Mouse (Mus musculus): ENCODE measurements around the gene Fmnl2. TPM values are rescaled to one million over a fixed set of nuclear protein-coding genes. Genes with fewer than 3 reads are reported as not detected.

Gene Fmnl2
- polyA plus RNA-seq, 2 experiments: 12.6 to 27.2 TPM

- Histone ChIP-seq H3K4me3 (replicated peaks; ENCODE audit: low read length) (0 out of 2 replicates have a peak overlapping the region, but pooled peaks have one; percentile 2), H3K9me3 (ENCODE audit: control insufficient read depth, low read length) (no peaks in the 10 kb centered on the region), H3K9ac (ENCODE audit: low read depth, low read length, severe bottlenecking) (peak overlapping the region; percentile 25; the same call in 1 of the 2 replicates), H3K4me1 (ENCODE audit: control insufficient read depth, insufficient read depth, low read length) (peaks cover 40% of the 10 kb centered on the region), H3K27me3 (ENCODE audit: control insufficient read depth, insufficient read depth, low read length) (no peaks in the 10 kb centered on the region), H3K27ac (replicated peaks; ENCODE audit: low read depth, low read length) (peak overlapping the region; percentile 52; the same call in 1 of the 2 replicates), H3K4me2 (replicated peaks; ENCODE audit: low read depth, low read length, severe bottlenecking) (peak overlapping the region; percentile 35), H3K36me3 (ENCODE audit: control insufficient read depth, insufficient read depth, low read length) (no peaks in the 10 kb centered on the region)
- ATAC-seq (ENCODE audit: low FRiP score, low read depth) (peak; percentile 58), DNase-seq (ENCODE audit: low spot score) (peak; percentile 76)
- WGBS: 7% methylated on average over 15 of the region's 15 CpGs
- TF ChIP-seq POLR2A (IDR thresholded peaks at IDR 0.05; ENCODE audit: borderline replicate concordance, extremely low read depth, insufficient read depth, insufficient read length): no peak
Observed at GRCm38 (mm10) chr2:52958535-52959290, 101.1 kb downstream of the Fmnl2 start.

- Histone ChIP-seq H3K27ac (replicated peaks; ENCODE audit: low read depth, low read length) (peak overlapping the region; percentile 52; the same call in 1 of the 2 replicates), H3K4me2 (replicated peaks; ENCODE audit: low read depth, low read length, severe bottlenecking) (peak overlapping the region; percentile 35), H3K36me3 (ENCODE audit: control insufficient read depth, insufficient read depth, low read length) (no peaks in the 10 kb centered on the region), H3K4me1 (ENCODE audit: control insufficient read depth, insufficient read depth, low read length) (peaks cover 45% of the 10 kb centered on the region), H3K9me3 (ENCODE audit: control insufficient read depth, low read length) (no peaks in the 10 kb centered on the region), H3K27me3 (ENCODE audit: control insufficient read depth, insufficient read depth, low read length) (no peaks in the 10 kb centered on the region), H3K9ac (ENCODE audit: low read depth, low read length, severe bottlenecking) (peak overlapping the region; percentile 25; the same call in 1 of the 2 replicates), H3K4me3 (replicated peaks; ENCODE audit: low read length) (0 out of 2 replicates have a peak overlapping the region, but pooled peaks have one; percentile 2)
- DNase-seq (ENCODE audit: low spot score) (no peak), ATAC-seq (ENCODE audit: low FRiP score, low read depth) (no peak)
- TF ChIP-seq POLR2A (IDR thresholded peaks at IDR 0.05; ENCODE audit: borderline replicate concordance, extremely low read depth, insufficient read depth, insufficient read length): no peak
Observed at GRCm38 (mm10) chr2:52959291-52959621, 101.6 kb downstream of the Fmnl2 start.

GRCm38 (mm10) chr2:52959982-52960381, 102.3 kb downstream of the Fmnl2 start:
- Histone ChIP-seq H3K4me3 (replicated peaks; ENCODE audit: low read length) (no peak overlapping the region), H3K4me2 (replicated peaks; ENCODE audit: low read depth, low read length, severe bottlenecking) (no peak overlapping the region), H3K4me1 (ENCODE audit: control insufficient read depth, insufficient read depth, low read length) (peaks cover 52% of the 10 kb centered on the region), H3K9me3 (ENCODE audit: control insufficient read depth, low read length) (no peaks in the 10 kb centered on the region), H3K9ac (ENCODE audit: low read depth, low read length, severe bottlenecking) (no peak overlapping the region), H3K27me3 (ENCODE audit: control insufficient read depth, insufficient read depth, low read length) (no peaks in the 10 kb centered on the region), H3K27ac (replicated peaks; ENCODE audit: low read depth, low read length) (no peak overlapping the region), H3K36me3 (ENCODE audit: control insufficient read depth, insufficient read depth, low read length) (no peaks in the 10 kb centered on the region)
- DNase-seq (ENCODE audit: low spot score): no peak
- ATAC-seq (ENCODE audit: low FRiP score, low read depth): no peak
- TF ChIP-seq POLR2A (IDR thresholded peaks at IDR 0.05; ENCODE audit: borderline replicate concordance, extremely low read depth, insufficient read depth, insufficient read length): no peak
- WGBS: 28% methylated on average over 3 of the region's 3 CpGs

GRCm38 (mm10) chr2:52960697-52961096, 103.0 kb downstream of the Fmnl2 start:
- 35% methylated on average over 2 of the region's 2 CpGs for WGBS
- Histone ChIP-seq H3K36me3 (ENCODE audit: control insufficient read depth, insufficient read depth, low read length) (no peaks in the 10 kb centered on the region), H3K4me3 (replicated peaks; ENCODE audit: low read length) (no peak overlapping the region), H3K4me2 (replicated peaks; ENCODE audit: low read depth, low read length, severe bottlenecking) (no peak overlapping the region), H3K9me3 (ENCODE audit: control insufficient read depth, low read length) (no peaks in the 10 kb centered on the region), H3K4me1 (ENCODE audit: control insufficient read depth, insufficient read depth, low read length) (peaks cover 58% of the 10 kb centered on the region), H3K9ac (ENCODE audit: low read depth, low read length, severe bottlenecking) (no peak overlapping the region), H3K27me3 (ENCODE audit: control insufficient read depth, insufficient read depth, low read length) (no peaks in the 10 kb centered on the region), H3K27ac (replicated peaks; ENCODE audit: low read depth, low read length) (no peak overlapping the region)
- no peak for TF ChIP-seq POLR2A (IDR thresholded peaks at IDR 0.05; ENCODE audit: borderline replicate concordance, extremely low read depth, insufficient read depth, insufficient read length)
- no peak for ATAC-seq (ENCODE audit: low FRiP score, low read depth)
- no peak for DNase-seq (ENCODE audit: low spot score)

GRCm38 (mm10) chr2:52963439-52963838, 105.8 kb downstream of the Fmnl2 start:
- Histone ChIP-seq H3K27me3 (ENCODE audit: control insufficient read depth, insufficient read depth, low read length) (no peaks in the 10 kb centered on the region), H3K36me3 (ENCODE audit: control insufficient read depth, insufficient read depth, low read length) (no peaks in the 10 kb centered on the region), H3K9me3 (ENCODE audit: control insufficient read depth, low read length) (no peaks in the 10 kb centered on the region), H3K4me1 (ENCODE audit: control insufficient read depth, insufficient read depth, low read length) (peaks cover 74% of the 10 kb centered on the region), H3K9ac (ENCODE audit: low read depth, low read length, severe bottlenecking) (no peak overlapping the region), H3K4me2 (replicated peaks; ENCODE audit: low read depth, low read length, severe bottlenecking) (no peak overlapping the region), H3K27ac (replicated peaks; ENCODE audit: low read depth, low read length) (0 out of 2 replicates have a peak overlapping the region, but pooled peaks have one; percentile 16), H3K4me3 (replicated peaks; ENCODE audit: low read length) (no peak overlapping the region)
- TF ChIP-seq POLR2A (IDR thresholded peaks at IDR 0.05; ENCODE audit: borderline replicate concordance, extremely low read depth, insufficient read depth, insufficient read length): no peak
- DNase-seq (ENCODE audit: low spot score) (no peak), ATAC-seq (ENCODE audit: low FRiP score, low read depth) (no peak)
- WGBS: 47% methylated on average over 1 of the region's 1 CpGs

All from limb, embryonic 14.5 days (tissue).